Mouse (Mus musculus) heart, postnatal 0 days (tissue): ENCODE measurements at regions not wholly inside any gene's neighbourhood (a gene's known extent, or its start where the extent isn't known, plus 50 kb on each side); places are given as distances from the start of the nearest gene placed in this dataset.

Experiments used
- CTCF ChIP-seq: IDR thresholded peaks from 2 replicates; pipeline ENCODE4 v1.5.1; 2016; ENCODE audit warnings: antibody characterized with exemption, control low read depth, low read depth
- EP300 ChIP-seq: IDR thresholded peaks from 2 replicates; pipeline ENCODE4 v1.6.1; 2016; ENCODE audit warnings: antibody characterized with exemption, low read depth

DNA sequence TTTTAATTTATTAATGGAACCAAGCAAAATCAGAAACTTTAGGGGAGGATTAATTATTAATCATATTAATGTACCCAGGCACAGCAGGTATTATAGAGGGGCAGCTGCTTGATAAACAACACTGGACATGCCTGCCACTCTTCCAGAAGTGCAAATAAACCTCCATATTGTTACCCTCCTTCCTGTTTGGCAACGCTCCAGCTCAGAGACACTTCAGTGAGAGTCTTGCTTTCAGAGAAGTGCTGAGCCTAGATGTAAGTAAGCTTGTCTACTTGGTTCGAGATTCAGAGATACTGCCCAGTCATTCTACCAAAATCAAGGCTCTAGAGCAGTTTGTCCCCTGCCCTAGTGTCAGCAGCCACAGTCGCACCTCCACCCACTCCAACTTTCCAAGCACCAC is 56.7 kb upstream of the Dusp10 start:
- TF ChIP-seq CTCF: no peak
- no peak for TF ChIP-seq EP300
